Mouse (Mus musculus): ENCODE measurements around the gene Fbxo47. TPM values are rescaled to one million over a fixed set of nuclear protein-coding genes. Genes with fewer than 3 reads are reported as not detected.
A peak's percentile ranks its signal among the peaks of the same experiment; 100 is the strongest.

The Fbxo47 gene
- polyA plus RNA-seq, 1 experiment from 2014 or later: 0.62 TPM

GRCm38 (mm10) chr11:97907935-97908334 lies 24.0 kb upstream of the Fbxo47 start:
- DNase-seq: no peak
- Histone ChIP-seq H3K4me1 (ENCODE audit: control insufficient read depth, insufficient read depth, low read length) (no peaks in the 10 kb centered on the region), H3K27me3 (ENCODE audit: control insufficient read depth, insufficient read depth, low read length) (no peaks in the 10 kb centered on the region), H3K36me3 (ENCODE audit: control insufficient read depth, insufficient read depth, low read length) (no peaks in the 10 kb centered on the region), H3K4me2 (ENCODE audit: low read length) (no peak overlapping the region), H3K4me3 (replicated peaks; ENCODE audit: low read depth, low read length) (no peak overlapping the region), H3K9ac (replicated peaks; ENCODE audit: low read length) (no peak overlapping the region), H3K9me3 (ENCODE audit: control insufficient read depth, low read length) (no peaks in the 10 kb centered on the region), H3K27ac (replicated peaks; ENCODE audit: low read depth, low read length) (no peak overlapping the region)
- 91% methylated on average over 5 of the region's 5 CpGs for WGBS
- ATAC-seq (ENCODE audit: low FRiP score, low TSS enrichment): no peak

- 90% methylated on average over 9 of the region's 9 CpGs for WGBS
- no peak overlapping the region for H3K4me3 ChIP-seq (replicated peaks; ENCODE audit: low read depth, low read length)
Observed at GRCm38 (mm10) chr11:97906905-97907304, 23.0 kb upstream of the Fbxo47 start.

GRCm38 (mm10) chr11:97905941-97906340 lies 22.0 kb upstream of the Fbxo47 start:
- Histone ChIP-seq H3K4me1 (ENCODE audit: control insufficient read depth, insufficient read depth, low read length) (no peaks in the 10 kb centered on the region), H3K9ac (replicated peaks; ENCODE audit: low read length) (no peak overlapping the region), H3K27ac (replicated peaks; ENCODE audit: low read depth, low read length) (no peak overlapping the region), H3K27me3 (ENCODE audit: control insufficient read depth, insufficient read depth, low read length) (no peaks in the 10 kb centered on the region), H3K4me3 (replicated peaks; ENCODE audit: low read depth, low read length) (no peak overlapping the region), H3K9me3 (ENCODE audit: control insufficient read depth, low read length) (no peaks in the 10 kb centered on the region), H3K4me2 (ENCODE audit: low read length) (no peak overlapping the region), H3K36me3 (ENCODE audit: control insufficient read depth, insufficient read depth, low read length) (no peaks in the 10 kb centered on the region)
- DNase-seq (no peak), ATAC-seq (ENCODE audit: low FRiP score, low TSS enrichment) (no peak)
- WGBS: 63% methylated on average over 2 of the region's 2 CpGs

More at GRCm38 (mm10) chr11:97906905-97907304, 23.0 kb upstream of the Fbxo47 start:
- no peak overlapping the region for H3K27ac ChIP-seq (replicated peaks; ENCODE audit: low read depth, low read length)
- no peaks in the 10 kb centered on the region for H3K27me3 ChIP-seq (ENCODE audit: control insufficient read depth, insufficient read depth, low read length)
- H3K9ac ChIP-seq (replicated peaks; ENCODE audit: low read length): no peak overlapping the region
- ATAC-seq (ENCODE audit: low FRiP score, low TSS enrichment) (no peak), DNase-seq (no peak)
- H3K4me1 ChIP-seq (ENCODE audit: control insufficient read depth, insufficient read depth, low read length): no peaks in the 10 kb centered on the region
- no peak overlapping the region for H3K4me2 ChIP-seq (ENCODE audit: low read length)
- H3K9me3 ChIP-seq (ENCODE audit: control insufficient read depth, low read length): no peaks in the 10 kb centered on the region
- H3K36me3 ChIP-seq (ENCODE audit: control insufficient read depth, insufficient read depth, low read length): no peaks in the 10 kb centered on the region

GRCm38 (mm10) chr11:97905540-97905939 lies 21.6 kb upstream of the Fbxo47 start:
- ATAC-seq (ENCODE audit: low FRiP score, low TSS enrichment) (no peak), DNase-seq (no peak)
- Histone ChIP-seq H3K9ac (replicated peaks; ENCODE audit: low read length) (no peak overlapping the region), H3K9me3 (ENCODE audit: control insufficient read depth, low read length) (no peaks in the 10 kb centered on the region), H3K27me3 (ENCODE audit: control insufficient read depth, insufficient read depth, low read length) (no peaks in the 10 kb centered on the region), H3K36me3 (ENCODE audit: control insufficient read depth, insufficient read depth, low read length) (no peaks in the 10 kb centered on the region), H3K4me2 (ENCODE audit: low read length) (no peak overlapping the region), H3K4me3 (replicated peaks; ENCODE audit: low read depth, low read length) (no peak overlapping the region), H3K27ac (replicated peaks; ENCODE audit: low read depth, low read length) (no peak overlapping the region), H3K4me1 (ENCODE audit: control insufficient read depth, insufficient read depth, low read length) (no peaks in the 10 kb centered on the region)
- WGBS: 88% methylated on average over 2 of the region's 2 CpGs

- Histone ChIP-seq H3K4me3 (replicated peaks; ENCODE audit: low read depth, low read length) (no peak overlapping the region), H3K36me3 (ENCODE audit: control insufficient read depth, insufficient read depth, low read length) (no peaks in the 10 kb centered on the region), H3K27me3 (ENCODE audit: control insufficient read depth, insufficient read depth, low read length) (no peaks in the 10 kb centered on the region), H3K4me1 (ENCODE audit: control insufficient read depth, insufficient read depth, low read length) (no peaks in the 10 kb centered on the region), H3K27ac (replicated peaks; ENCODE audit: low read depth, low read length) (no peak overlapping the region), H3K9me3 (ENCODE audit: control insufficient read depth, low read length) (no peaks in the 10 kb centered on the region), H3K4me2 (ENCODE audit: low read length) (no peak overlapping the region), H3K9ac (replicated peaks; ENCODE audit: low read length) (no peak overlapping the region)
- no peak for DNase-seq
- ATAC-seq (ENCODE audit: low FRiP score, low TSS enrichment): no peak
- 88% methylated on average over 13 of the region's 13 CpGs for WGBS
Observed at GRCm38 (mm10) chr11:97904801-97905200, 20.8 kb upstream of the Fbxo47 start.

GRCm38 (mm10) chr11:97901806-97902205 lies 17.9 kb upstream of the Fbxo47 start:
- Histone ChIP-seq H3K9me3 (ENCODE audit: control insufficient read depth, low read length) (no peaks in the 10 kb centered on the region), H3K4me2 (ENCODE audit: low read length) (no peak overlapping the region), H3K4me1 (ENCODE audit: control insufficient read depth, insufficient read depth, low read length) (no peaks in the 10 kb centered on the region), H3K9ac (replicated peaks; ENCODE audit: low read length) (no peak overlapping the region), H3K27ac (replicated peaks; ENCODE audit: low read depth, low read length) (no peak overlapping the region), H3K4me3 (replicated peaks; ENCODE audit: low read depth, low read length) (no peak overlapping the region), H3K36me3 (ENCODE audit: control insufficient read depth, insufficient read depth, low read length) (no peaks in the 10 kb centered on the region), H3K27me3 (ENCODE audit: control insufficient read depth, insufficient read depth, low read length) (no peaks in the 10 kb centered on the region)
- WGBS: 81% methylated on average over 6 of the region's 6 CpGs
- DNase-seq (no peak), ATAC-seq (ENCODE audit: low FRiP score, low TSS enrichment) (no peak)

DNA sequence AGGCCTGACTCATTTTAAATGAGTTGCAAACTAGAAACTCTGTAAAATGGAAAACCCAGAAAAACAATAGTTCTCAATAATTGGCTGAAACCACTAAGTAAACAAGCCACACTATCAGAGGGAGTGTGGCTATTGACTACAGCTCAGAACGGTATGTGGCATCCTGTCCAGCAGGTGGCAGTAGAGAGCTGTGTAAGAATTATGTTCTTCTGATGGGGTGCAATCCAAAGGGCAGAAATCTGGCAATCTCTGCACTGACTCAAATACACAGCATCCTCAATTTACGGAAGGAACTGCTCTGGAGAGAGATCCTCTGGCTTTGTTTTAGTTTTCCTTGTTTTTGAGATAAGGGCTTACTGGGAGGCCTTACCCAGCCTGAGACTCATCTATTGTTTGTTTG lies 15.9 kb upstream of the Fbxo47 start:
- 3% methylated on average over 2 of the region's 2 CpGs for WGBS
- no peak for ATAC-seq (ENCODE audit: low FRiP score, low TSS enrichment)
- no peaks in the 10 kb centered on the region for H3K9me3 ChIP-seq (ENCODE audit: control insufficient read depth, low read length)
- H3K4me2 ChIP-seq (ENCODE audit: low read length): no peak overlapping the region
- DNase-seq: peak; percentile 97
- no peaks in the 10 kb centered on the region for H3K36me3 ChIP-seq (ENCODE audit: control insufficient read depth, insufficient read depth, low read length)
- no peak overlapping the region for H3K4me3 ChIP-seq (replicated peaks; ENCODE audit: low read depth, low read length)
- no peaks in the 10 kb centered on the region for H3K4me1 ChIP-seq (ENCODE audit: control insufficient read depth, insufficient read depth, low read length)
- no peak overlapping the region for H3K9ac ChIP-seq (replicated peaks; ENCODE audit: low read length)
- H3K27me3 ChIP-seq (ENCODE audit: control insufficient read depth, insufficient read depth, low read length): no peaks in the 10 kb centered on the region
- no peak overlapping the region for H3K27ac ChIP-seq (replicated peaks; ENCODE audit: low read depth, low read length)

- Histone ChIP-seq H3K4me3 (replicated peaks; ENCODE audit: low read depth, low read length) (no peak overlapping the region), H3K27ac (replicated peaks; ENCODE audit: low read depth, low read length) (no peak overlapping the region), H3K4me2 (ENCODE audit: low read length) (no peak overlapping the region), H3K4me1 (ENCODE audit: control insufficient read depth, insufficient read depth, low read length) (no peaks in the 10 kb centered on the region), H3K27me3 (ENCODE audit: control insufficient read depth, insufficient read depth, low read length) (no peaks in the 10 kb centered on the region), H3K9me3 (ENCODE audit: control insufficient read depth, low read length) (no peaks in the 10 kb centered on the region), H3K9ac (replicated peaks; ENCODE audit: low read length) (no peak overlapping the region), H3K36me3 (ENCODE audit: control insufficient read depth, insufficient read depth, low read length) (no peaks in the 10 kb centered on the region)
- ATAC-seq (ENCODE audit: low FRiP score, low TSS enrichment) (no peak), DNase-seq (no peak)
- WGBS: 78% methylated on average over 3 of the region's 3 CpGs
Observed at GRCm38 (mm10) chr11:97897568-97898185, 13.7 kb upstream of the Fbxo47 start.

DNA sequence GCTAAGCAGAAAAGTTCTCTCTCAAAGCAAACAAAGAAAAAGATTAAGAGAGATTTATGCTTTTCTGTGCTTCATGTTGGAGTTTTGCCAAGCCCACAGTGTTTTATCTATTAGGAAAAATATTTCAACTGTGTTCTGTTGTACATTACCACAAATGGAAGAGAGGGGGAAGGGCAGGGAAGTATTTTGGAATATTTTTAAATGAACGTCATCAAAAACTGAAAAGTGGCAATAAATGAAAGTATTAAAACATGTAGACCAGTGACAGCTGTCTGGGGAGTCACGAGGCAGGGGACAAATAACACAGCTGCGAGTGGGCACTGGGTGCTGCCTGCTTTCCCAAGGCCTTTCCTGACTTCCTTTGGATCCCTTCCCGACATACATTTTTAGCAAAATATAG lies 12.7 kb upstream of the Fbxo47 start:
- Histone ChIP-seq H3K9ac (replicated peaks; ENCODE audit: low read length) (no peak overlapping the region), H3K36me3 (ENCODE audit: control insufficient read depth, insufficient read depth, low read length) (no peaks in the 10 kb centered on the region), H3K4me1 (ENCODE audit: control insufficient read depth, insufficient read depth, low read length) (no peaks in the 10 kb centered on the region), H3K4me3 (replicated peaks; ENCODE audit: low read depth, low read length) (no peak overlapping the region), H3K9me3 (ENCODE audit: control insufficient read depth, low read length) (no peaks in the 10 kb centered on the region), H3K27ac (replicated peaks; ENCODE audit: low read depth, low read length) (no peak overlapping the region), H3K4me2 (ENCODE audit: low read length) (no peak overlapping the region), H3K27me3 (ENCODE audit: control insufficient read depth, insufficient read depth, low read length) (no peaks in the 10 kb centered on the region)
- ATAC-seq (ENCODE audit: low FRiP score, low TSS enrichment) (no peak), DNase-seq (no peak)
- 76% methylated on average over 4 of the region's 4 CpGs for WGBS
